Mouse (Mus musculus) C2C12 (cell line): ENCODE results near the gene Erg.

Source experiments
- CEBPB ChIP-seq: IDR thresholded peaks from one replicate; pipeline ENCODE4 v1.6.1; 2011; ENCODE audit warnings: low read depth, mild to moderate bottlenecking, control low read depth, moderate library complexity
- CTCF ChIP-seq: IDR thresholded peaks from one replicate; pipeline ENCODE4 v1.5.1; 2011; ENCODE audit not compliant: control insufficient read depth, insufficient read depth, insufficient read length
- MAX ChIP-seq: IDR thresholded peaks from one replicate; pipeline ENCODE4 v1.6.1; 2011; ENCODE audit warnings: mild to moderate bottlenecking, control low read depth
- MYOG ChIP-seq: IDR thresholded peaks from one replicate; pipeline ENCODE4 v1.6.1; 2011; ENCODE audit not compliant: control insufficient read depth, insufficient read length; ENCODE audit errors: extremely low read depth

- TF ChIP-seq CTCF (no peak), MAX (no peak), CEBPB (no peak), MYOG (no peak)
These were observed 107.8 kb downstream of the Erg start for GRCm38 (mm10) chr16:95478558-95478957.
